Comparison of ENCODE assay signal across 13 mouse cellular contexts in the genomic region with DNA sequence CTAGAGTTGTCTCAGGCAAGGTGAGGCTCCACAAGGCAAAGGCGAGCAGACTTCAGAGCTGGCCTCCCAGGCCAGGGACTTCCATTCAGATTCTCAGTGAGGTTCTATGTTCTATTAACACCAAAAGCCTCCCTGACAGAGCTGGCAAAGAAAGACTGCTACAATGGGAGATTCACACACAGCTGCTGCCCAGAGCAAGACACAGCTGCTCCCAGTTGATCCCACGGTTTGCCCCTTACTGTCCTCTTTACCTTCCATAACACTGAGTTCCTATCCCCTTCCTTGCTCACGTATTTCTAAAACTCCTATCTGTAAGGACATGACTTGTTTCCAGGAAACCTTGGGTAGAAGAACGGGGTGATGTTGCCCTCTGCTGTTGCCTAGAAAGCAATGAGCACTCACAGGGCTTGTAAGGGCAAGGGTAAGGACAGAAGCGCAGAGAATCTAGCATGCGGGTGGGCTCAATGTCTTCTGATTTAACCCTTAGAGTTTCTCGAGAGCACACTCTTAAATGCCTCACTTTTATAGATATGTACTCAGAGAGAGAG.
DNase-seq lines count a peak whose midpoint lies in the region; ATAC-seq and TF ChIP-seq lines count a peak whose summit lies in the region.
"Had no signal": no experiment of that assay in that cellular context is flagged by ENCODE, and none has a peak within 500 bp of the region (broad histone marks: within the 10 kb centered on the region; RNA-seq: fewer than 3 reads in every experiment).

No protein-coding gene starts in this region.

- H3K9ac ChIP-seq in heart, adult 2 months (ENCODE audit: low read depth, low read length), result no peak overlapping the region
- H3K9ac ChIP-seq in CH12.LX (ENCODE audit: insufficient read depth, low read depth), result no peak overlapping the region
- no peak overlapping the region for H3K9ac ChIP-seq in embryonic facial prominence, embryonic 14.5 days (ENCODE audit: low read depth, low read length)

- no peaks in the 10 kb centered on the region for H3K36me3 ChIP-seq in heart, adult 2 months (ENCODE audit: control insufficient read depth, insufficient read depth, low read length)
- H3K36me3 ChIP-seq in CH12.LX (replicated peaks in 1 of 2; ENCODE audit: control insufficient read depth in 1 of 2, insufficient read depth in 1 of 2, low read length in 1 of 2), result no peaks in the 10 kb centered on the region
- no peaks in the 10 kb centered on the region for H3K36me3 ChIP-seq in embryonic facial prominence, embryonic 14.5 days (ENCODE audit: control insufficient read depth, insufficient read depth, low read length)

- TF ChIP-seq RAD21 in CH12.LX (IDR thresholded peaks at IDR 0.05; ENCODE audit: low read depth, low read length), result peak; percentile 57

- no peak for TF ChIP-seq EP300 in heart, adult 2 months (IDR thresholded peaks at IDR 0.05; ENCODE audit: insufficient read depth, low read depth, low read length)
- no peak for TF ChIP-seq EP300 in CH12.LX (IDR thresholded peaks at IDR 0.05; ENCODE audit: low read length)

- in situ Hi-C loops in CH12.LX (cut with MboI; ENCODE audit: low pct_ligation_motif_present, low pct_unique_long_range_greater_than_20kb, low sequenced_read_pairs), result no loop called here

- TF ChIP-seq POLR2A in heart, adult 2 months (IDR thresholded peaks at IDR 0.05; ENCODE audit: insufficient read depth, low read depth, low read length), result no peak
- TF ChIP-seq POLR2A in CH12.LX (IDR thresholded peaks at IDR 0.05; ENCODE audit: low read depth, low read length), result no peak

- WGBS in heart, adult 2 months, result 57% methylated on average over 7 of the region's 7 CpGs
- 59% methylated on average over 7 of the region's 7 CpGs for WGBS in embryonic facial prominence, embryonic 14.5 days

- H3K4me3 ChIP-seq in heart, adult 2 months, result no peak overlapping the region
- no peak overlapping the region for H3K4me3 ChIP-seq in left cerebral cortex, adult 2 months
- no peak overlapping the region for H3K4me3 ChIP-seq in CH12.LX (replicated peaks in 1 of 3; ENCODE audit: low read depth in 2 of 3, low read length in 2 of 3, poor library complexity in 1 of 3)
- H3K4me3 ChIP-seq in embryonic facial prominence, embryonic 14.5 days (ENCODE audit: low read depth, low read length), result no peak overlapping the region

- dilution Hi-C loops in CH12.LX (cut with MboI; ENCODE audit: extremely low pct_ligation_motif_present, extremely low pct_unique_long_range_greater_than_20kb, low sequenced_read_pairs), result no loop called here

- DNase-seq in heart, adult 2 months, result no peak
- DNase-seq in heart, postnatal 14 days, result no peak
- peak in 1 of 2 experiments; percentile 26 for DNase-seq in left cerebral cortex, adult 2 months (ENCODE audit: extremely low spot score in 1 of 2, low spot score in 2 of 2)
- DNase-seq in left cerebral cortex, adult 8-10 months (ENCODE audit: low spot score in 2 of 2), result no peak
- peak; percentile 6 for DNase-seq in CH12.LX (ENCODE audit: extremely low read depth)
- peak; percentile 53 for DNase-seq in embryonic facial prominence, embryonic 14.5 days (ENCODE audit: low spot score)
- DNase-seq in retina, embryonic 14.5 days (ENCODE audit: low spot score), result no peak
- DNase-seq: cerebellum, adult 9-11 months; gastrocnemius, postnatal 14 days; heart, postnatal 10 days; spleen, adult 18-20 months; thymus, adult 18-20 months had no signal

- H3K27ac ChIP-seq in heart, adult 2 months, result no peak overlapping the region
- no peak overlapping the region for H3K27ac ChIP-seq in left cerebral cortex, adult 2 months
- H3K27ac ChIP-seq in CH12.LX (ENCODE audit: insufficient read depth, low read depth), result no peak overlapping the region
- H3K27ac ChIP-seq in embryonic facial prominence, embryonic 14.5 days (replicated peaks; ENCODE audit: low read depth, low read length), result no peak overlapping the region

- H3K79me2 ChIP-seq in heart, adult 2 months (replicated peaks; ENCODE audit: control insufficient read depth, insufficient read depth, low read length), result no peaks in the 10 kb centered on the region
- no peaks in the 10 kb centered on the region for H3K79me2 ChIP-seq in CH12.LX (replicated peaks; ENCODE audit: control insufficient read depth, extremely low read depth, insufficient read depth, poor library complexity, severe bottlenecking)

- no peaks in the 10 kb centered on the region for H3K9me3 ChIP-seq in CH12.LX (replicated peaks; ENCODE audit: low read length)
- no peaks in the 10 kb centered on the region for H3K9me3 ChIP-seq in embryonic facial prominence, embryonic 14.5 days (ENCODE audit: control insufficient read depth, low read length)

- H3K27me3 ChIP-seq in heart, adult 2 months (ENCODE audit: control insufficient read depth, insufficient read depth, low read length), result no peaks in the 10 kb centered on the region
- H3K27me3 ChIP-seq in CH12.LX (replicated peaks), result no peaks in the 10 kb centered on the region
- no peaks in the 10 kb centered on the region for H3K27me3 ChIP-seq in embryonic facial prominence, embryonic 14.5 days (replicated peaks; ENCODE audit: control insufficient read depth, insufficient read depth, low read length)

- H3K4me1 ChIP-seq in heart, adult 2 months (ENCODE audit: control insufficient read depth, insufficient read depth, low read length), result no peaks in the 10 kb centered on the region
- H3K4me1 ChIP-seq in CH12.LX (ENCODE audit: control insufficient read depth in 1 of 2, insufficient read depth in 2 of 2), result peaks cover 2 to 13% of the 10 kb centered on the region in 2 experiments; a peak in 2 of 4 replicates
- peaks cover 7% of the 10 kb centered on the region; the same call in 1 of the 2 replicates for H3K4me1 ChIP-seq in embryonic facial prominence, embryonic 14.5 days (ENCODE audit: control insufficient read depth, insufficient read depth, low read length)

- peak; percentile 11; the same call in 1 of the 2 replicates for TF ChIP-seq CTCF in heart, adult 2 months (IDR thresholded peaks at IDR 0.05)
- peak; percentile 43 for TF ChIP-seq CTCF in left cerebral cortex, adult 2 months (IDR thresholded peaks at IDR 0.05)
- peak in 1 of 2 experiments; percentile 54; a peak in 2 of 4 replicates for TF ChIP-seq CTCF in CH12.LX (conservative IDR thresholded peaks at IDR 0.05 in 1 of 2, IDR thresholded peaks at IDR 0.05 in 1 of 2; ENCODE audit: low read depth in 2 of 2, low read length in 2 of 2)

- no peak for ATAC-seq in embryonic facial prominence, embryonic 14.5 days (ENCODE audit: low read depth)
- ATAC-seq: inflammation-experienced regulatory T-cells, adult 6 months had no signal

- H3K4me2 ChIP-seq in CH12.LX (ENCODE audit: insufficient read depth, low read depth, poor library complexity, severe bottlenecking), result no peak overlapping the region
- H3K4me2 ChIP-seq in embryonic facial prominence, embryonic 14.5 days (ENCODE audit: low read depth, low read length), result no peak overlapping the region

- intact Hi-C loops in heart, adult 2 months (cut with DNase I), result no loop called here
- intact Hi-C loops in heart, postnatal 14 days (cut with DNase I), result no loop called here
- intact Hi-C loops in left cerebral cortex, adult 2 months (cut with DNase I), result loop anchor here (10.0 kb wide), 1 partner anchor 151 kb away; no protein-coding TSS in a partner anchor

TF ChIP-seq in CH12.LX, 34 proteins besides CTCF, POLR2A, EP300 and RAD21:
- TF ChIP-seq SMC3 (IDR thresholded peaks at IDR 0.05; ENCODE audit: low read depth, low read length) (peak; percentile 33), IRF4 (IDR thresholded peaks at IDR 0.05; ENCODE audit: low read depth, low read length) (no peak)
TF ChIP-seq in CH12.LX: peak in this region for 1.

Comparison
In these comparisons a context has a peak if more than half of its experiments do, and no peak if none do; other contexts are left out.
1. DNase-seq: peak in CH12.LX (single experiment) and embryonic facial prominence, embryonic 14.5 days (single experiment); none in heart, adult 2 months (0 of 2), heart, postnatal 14 days (0 of 2), left cerebral cortex, adult 8-10 months (0 of 2) and retina, embryonic 14.5 days (single experiment).